Mouse (Mus musculus) heart, embryonic 11.5 days (tissue): Measurements from ENCODE around the gene Rexo5. TPM values are rescaled to one million over a fixed set of nuclear protein-coding genes. Genes with fewer than 3 reads are reported as not detected.

Experiments
- ATAC-seq: fragments of 200-750 bp; cut with Nextera tagmentation; replicated peaks from 2 replicates; pipeline ENCODE4 v1.8.0; 2017; ENCODE audit warnings: moderate library complexity; ENCODE audit not compliant: insufficient number of reproducible peaks, low FRiP score, low TSS enrichment
- H3K27ac ChIP-seq: fragments of 300-500 bp; sonication (generic); 2 replicates; pipeline ENCODE4 v1.5.1; 2014; ENCODE audit warnings: mild to moderate bottlenecking, low read depth, low read length
- H3K27me3 ChIP-seq: fragments of 300-500 bp; sonication (generic); 2 replicates; pipeline ENCODE4 v1.6.1; 2014; ENCODE audit warnings: mild to moderate bottlenecking, low read length, mixed read lengths; ENCODE audit not compliant: control insufficient read depth, insufficient read depth
- H3K36me3 ChIP-seq: fragments of 300-500 bp; sonication (generic); 2 replicates; pipeline ENCODE4 v1.6.1; 2014; ENCODE audit warnings: mild to moderate bottlenecking, low read length, moderate library complexity, mixed read lengths; ENCODE audit not compliant: control insufficient read depth, insufficient read depth
- H3K4me1 ChIP-seq: fragments of 300-500 bp; sonication (generic); 2 replicates; pipeline ENCODE4 v1.6.1; 2014; ENCODE audit warnings: low read length; ENCODE audit not compliant: control insufficient read depth, insufficient read depth
- H3K4me2 ChIP-seq: fragments of 300-500 bp; sonication (generic); 2 replicates; pipeline ENCODE4 v1.6.1; 2014; ENCODE audit warnings: mild to moderate bottlenecking, moderate library complexity
- H3K4me3 ChIP-seq: fragments of 300-500 bp; sonication (generic); 2 replicates; pipeline ENCODE4 v1.5.1; 2014; ENCODE audit warnings: low read depth, low read length
- H3K9ac ChIP-seq: fragments of 300-500 bp; sonication (generic); 2 replicates; pipeline ENCODE4 v1.6.1; 2014; ENCODE audit warnings: mild to moderate bottlenecking, low read depth, low read length, moderate library complexity
- H3K9me3 ChIP-seq: fragments of 300-500 bp; sonication (generic); replicated peaks from 2 replicates; pipeline ENCODE4 v1.6.1; 2016; ENCODE audit warnings: low read length; ENCODE audit not compliant: control insufficient read depth
- WGBS: fragments of 180-500 bp; shearing (Covaris S2); extraction: QIAGEN DNeasy Blood & Tissue Kit; methylation state at CpG from one replicate; pipeline ENCODE4 v1.1.7; 2014; ENCODE audit not compliant: insufficient replicate concordance; 5-methylcytosine and 5-hydroxymethylcytosine counted together
- polyA plus RNA-seq: library from polyadenylated mRNA; unstranded; fragments of >200 nt; fragmentation: Nextera tagmentation; extraction: Ambion mirVana; gene quantifications from 2 replicates; pipeline ENCODE4 v1.2.1, GENCODE M21; 2014

Rexo5 gene
- polyA plus RNA-seq, 1 experiment from 2014 or later: 19.0 TPM

GRCm38 (mm10) chr7:119898247-119898856 is 104.5 kb downstream of the Rexo5 start:
- Histone ChIP-seq H3K9ac (no peak overlapping the region), H3K27ac (no peak overlapping the region)

More at GRCm38 (mm10) chr7:119898247-119898856, 104.5 kb downstream of the Rexo5 start:
- no peaks in the 10 kb centered on the region for H3K36me3 ChIP-seq
- H3K4me3 ChIP-seq: no peak overlapping the region
- H3K4me2 ChIP-seq: no peak overlapping the region
- WGBS: 31% methylated on average over 1 of the region's 1 CpGs
- H3K9me3 ChIP-seq: no peaks in the 10 kb centered on the region
- peaks cover 14% of the 10 kb centered on the region; the same call in 1 of the 2 replicates for H3K4me1 ChIP-seq
- ATAC-seq: no peak
- H3K27me3 ChIP-seq: no peaks in the 10 kb centered on the region

Other genes with a start within 250 kb of the Rexo5 start
- not detected in 2 replicates for gene Acsm2, start 239.7 kb upstream of the Rexo5 start, polyA plus RNA-seq
- not detected in 2 replicates for gene Acsm1, start 187.0 kb upstream of the Rexo5 start, polyA plus RNA-seq
- not detected in 2 replicates for gene Acsm4, start 104.0 kb upstream of the Rexo5 start, polyA plus RNA-seq
- gene Thumpd1, start 73.2 kb upstream of the Rexo5 start, polyA plus RNA-seq: 54.1 and 73.0 TPM in 2 replicates
- 0.11 and 1.2 TPM in 2 replicates for gene Acsm3, start 33.1 kb upstream of the Rexo5 start, polyA plus RNA-seq
- gene Eri2, start 52 bp downstream of the Rexo5 start, polyA plus RNA-seq: 16.3 and 16.5 TPM in 2 replicates
- 9.4 and 11.2 TPM in 2 replicates for gene Lyrm1, start 101.9 kb downstream of the Rexo5 start, polyA plus RNA-seq
- 3.4 and 6.2 TPM in 2 replicates for gene Dcun1d3, start 102.3 kb downstream of the Rexo5 start, polyA plus RNA-seq